In genomic region chr3:69316391-69317195, GRCm38 (mm10) we compare ENCODE assay signal across 8 mouse cellular contexts. TPM values are rescaled to one million over a fixed set of nuclear protein-coding genes. Genes with fewer than 3 reads are reported as not detected.
A peak's percentile ranks its signal among the peaks of the same experiment; 100 is the strongest.
DNase-seq lines count a peak whose midpoint lies in the region; ATAC-seq and TF ChIP-seq lines count a peak whose summit lies in the region.

Ppm1l (plus strand) TSS chr3:69316861.

- no peaks in the 10 kb centered on the region for H3K36me3 ChIP-seq in embryonic facial prominence, embryonic 13.5 days
- no peaks in the 10 kb centered on the region for H3K36me3 ChIP-seq in heart, adult 2 months (ENCODE audit: control insufficient read depth, insufficient read depth, low read length)
- H3K36me3 ChIP-seq in kidney, adult 2 months (ENCODE audit: control insufficient read depth, insufficient read depth, low read length): no peaks in the 10 kb centered on the region
- H3K36me3 ChIP-seq in limb, embryonic 11.5 days (ENCODE audit: control insufficient read depth, insufficient read depth, low read length): no peaks in the 10 kb centered on the region
- H3K36me3 ChIP-seq in midbrain, embryonic 13.5 days: no peaks in the 10 kb centered on the region
- H3K36me3 ChIP-seq in small intestine, adult 2 months (ENCODE audit: control insufficient read depth, insufficient read depth, low read length): no peaks in the 10 kb centered on the region

- peaks cover 22% of the 10 kb centered on the region for H3K4me1 ChIP-seq in embryonic facial prominence, embryonic 13.5 days
- H3K4me1 ChIP-seq in heart, adult 2 months (ENCODE audit: control insufficient read depth, insufficient read depth, low read length): peaks cover 8% of the 10 kb centered on the region
- peaks cover 4% of the 10 kb centered on the region; the same call in 1 of the 2 replicates for H3K4me1 ChIP-seq in kidney, adult 2 months (ENCODE audit: control insufficient read depth, insufficient read depth, low read length)
- H3K4me1 ChIP-seq in limb, embryonic 11.5 days (ENCODE audit: control insufficient read depth, insufficient read depth, low read length): peaks cover 6% of the 10 kb centered on the region
- H3K4me1 ChIP-seq in midbrain, embryonic 13.5 days (replicated peaks): peaks cover 43% of the 10 kb centered on the region
- peaks cover 11% of the 10 kb centered on the region for H3K4me1 ChIP-seq in small intestine, adult 2 months (ENCODE audit: control insufficient read depth, insufficient read depth, insufficient read length, low read length)

- H3K4me3 ChIP-seq in embryonic facial prominence, embryonic 13.5 days: peak within 1 kb of the TSS; percentile 76
- peak within 1 kb of the TSS; percentile 86 for H3K4me3 ChIP-seq in heart, adult 2 months
- H3K4me3 ChIP-seq in kidney, adult 2 months (ENCODE audit: insufficient read depth, low read depth, low read length): peak within 1 kb of the TSS; percentile 80
- peak within 1 kb of the TSS; percentile 68 for H3K4me3 ChIP-seq in limb, embryonic 11.5 days (ENCODE audit: low read depth, low read length)
- H3K4me3 ChIP-seq in midbrain, embryonic 13.5 days (replicated peaks): peak within 1 kb of the TSS; percentile 82
- peak within 1 kb of the TSS; percentile 89 for H3K4me3 ChIP-seq in small intestine, adult 2 months (ENCODE audit: low read depth, low read length)

- 0 out of 2 replicates have a peak, but pooled peaks have one; percentile 54 for TF ChIP-seq EP300 in heart, adult 2 months (IDR thresholded peaks at IDR 0.05; ENCODE audit: insufficient read depth, low read depth, low read length)

- H3K9me3 ChIP-seq in embryonic facial prominence, embryonic 13.5 days: no peaks in the 10 kb centered on the region
- H3K9me3 ChIP-seq in limb, embryonic 11.5 days (ENCODE audit: control insufficient read depth, low read length): no peaks in the 10 kb centered on the region
- H3K9me3 ChIP-seq in midbrain, embryonic 13.5 days: no peaks in the 10 kb centered on the region

- peak within 1 kb of the TSS; percentile 85 for H3K4me2 ChIP-seq in embryonic facial prominence, embryonic 13.5 days
- H3K4me2 ChIP-seq in limb, embryonic 11.5 days (ENCODE audit: low read depth, severe bottlenecking): peak within 1 kb of the TSS; percentile 89
- H3K4me2 ChIP-seq in midbrain, embryonic 13.5 days (replicated peaks): peak within 1 kb of the TSS; percentile 84

- no peak; the same call in 1 of the 2 replicates for TF ChIP-seq CTCF in heart, adult 2 months (IDR thresholded peaks at IDR 0.05)
- TF ChIP-seq CTCF in kidney, adult 2 months (conservative IDR thresholded peaks at IDR 0.05; ENCODE audit: insufficient read depth, insufficient read length, low read depth, low read length): no peak
- TF ChIP-seq CTCF in small intestine, adult 2 months (IDR thresholded peaks at IDR 0.05; ENCODE audit: extremely low read depth, insufficient read length, insufficient replicate concordance, low read depth, low read length): no peak

- peak; percentile 74; the same call in 1 of the 2 replicates for TF ChIP-seq POLR2A in heart, adult 2 months (IDR thresholded peaks at IDR 0.05; ENCODE audit: insufficient read depth, low read depth, low read length)
- TF ChIP-seq POLR2A in kidney, adult 2 months (IDR thresholded peaks at IDR 0.05; ENCODE audit: low read depth, low read length): peak; percentile 26
- peak; percentile 69 for TF ChIP-seq POLR2A in small intestine, adult 2 months (IDR thresholded peaks at IDR 0.05; ENCODE audit: low read depth, low read length)

- under 1% methylated on average over 63 of the region's 80 CpGs for WGBS in embryonic facial prominence, embryonic 13.5 days
- under 1% methylated on average over 66 of the region's 80 CpGs for WGBS in heart, adult 2 months
- WGBS in kidney, adult 2 months: under 1% methylated on average over 76 of the region's 80 CpGs
- WGBS in limb, embryonic 11.5 days: under 1% methylated on average over 61 of the region's 80 CpGs
- under 1% methylated on average over 64 of the region's 80 CpGs for WGBS in midbrain, embryonic 13.5 days
- WGBS in small intestine, adult 2 months: 2% methylated on average over 79 of the region's 80 CpGs

- peak within 1 kb of the TSS; percentile 84 for H3K9ac ChIP-seq in embryonic facial prominence, embryonic 13.5 days
- peak within 1 kb of the TSS; percentile 89 for H3K9ac ChIP-seq in heart, adult 2 months (ENCODE audit: low read depth, low read length)
- H3K9ac ChIP-seq in limb, embryonic 11.5 days (ENCODE audit: low read length): peak within 1 kb of the TSS; percentile 80
- H3K9ac ChIP-seq in midbrain, embryonic 13.5 days (replicated peaks): peak within 1 kb of the TSS; percentile 93

- peak; percentile 96 for ATAC-seq in embryonic facial prominence, embryonic 13.5 days (ENCODE audit: insufficient number of reproducible peaks, insufficient read depth, low FRiP score, low TSS enrichment, low read depth)
- ATAC-seq in limb, embryonic 11.5 days (ENCODE audit: insufficient number of reproducible peaks, low FRiP score, low TSS enrichment, low read depth): peak; percentile 96
- ATAC-seq in midbrain, embryonic 13.5 days: peak; percentile 99

- H3K79me2 ChIP-seq in heart, adult 2 months (replicated peaks; ENCODE audit: control insufficient read depth, insufficient read depth, low read length): no peaks in the 10 kb centered on the region

- peak within 1 kb of the TSS; percentile 81 for H3K27ac ChIP-seq in embryonic facial prominence, embryonic 13.5 days
- H3K27ac ChIP-seq in heart, adult 2 months: peak within 1 kb of the TSS; percentile 100
- H3K27ac ChIP-seq in kidney, adult 2 months (ENCODE audit: insufficient read depth, low read depth, low read length): peak within 1 kb of the TSS; percentile 99
- H3K27ac ChIP-seq in limb, embryonic 11.5 days (replicated peaks; ENCODE audit: low read depth, low read length): 0 out of 2 replicates have a peak within 1 kb of the TSS, but pooled peaks have one; percentile 25
- H3K27ac ChIP-seq in midbrain, embryonic 13.5 days: peak within 1 kb of the TSS; percentile 92
- peak within 1 kb of the TSS; percentile 79 for H3K27ac ChIP-seq in small intestine, adult 2 months (ENCODE audit: insufficient read depth, low read depth, low read length)

- DNase-seq in 3134 (ENCODE audit: extremely low read depth, insufficient read length, low spot score): peak; percentile 95
- DNase-seq in adrenal gland, postnatal 4 days (ENCODE audit: low spot score in 2 of 2): peak; percentile 76 to 77
- peak; percentile 90 to 94 for DNase-seq in heart, adult 2 months
- peak; percentile 95 for DNase-seq in kidney, adult 2 months
- DNase-seq in limb, embryonic 11.5 days (ENCODE audit: low spot score): peak; percentile 95

- intact Hi-C loops in heart, adult 2 months (cut with DNase I): loop anchor here (1.0 to 5.0 kb wide), 4 partner anchors 41 to 404 kb away; partner anchors contain the start of genes Kpna4 and Nmd3

- peaks cover 6% of the 10 kb centered on the region; the same call in 1 of the 2 replicates for H3K27me3 ChIP-seq in embryonic facial prominence, embryonic 13.5 days
- no peaks in the 10 kb centered on the region for H3K27me3 ChIP-seq in heart, adult 2 months (ENCODE audit: control insufficient read depth, insufficient read depth, low read length)
- no peaks in the 10 kb centered on the region for H3K27me3 ChIP-seq in kidney, adult 2 months (replicated peaks; ENCODE audit: control insufficient read depth, insufficient read depth, low read length)
- H3K27me3 ChIP-seq in limb, embryonic 11.5 days (ENCODE audit: control insufficient read depth, insufficient read depth, low read length): no peaks in the 10 kb centered on the region
- H3K27me3 ChIP-seq in midbrain, embryonic 13.5 days: no peaks in the 10 kb centered on the region
- peaks cover 3% of the 10 kb centered on the region; the same call in 1 of the 2 replicates for H3K27me3 ChIP-seq in small intestine, adult 2 months (ENCODE audit: control insufficient read depth, insufficient read depth, low read length)

RNA-seq across cellular contexts. Expression of gene Ppm1l, which starts in this region (rescaled TPM):
- total RNA-seq in adrenal gland, postnatal 4 days (2021): 10 to 100 TPM; 15.6 to 17.0 TPM
- polyA plus RNA-seq in embryonic facial prominence, embryonic 13.5 days (2015; fragmentation: Nextera tagmentation; extraction: Ambion mirVana): 7.1 and 8.3 TPM in 2 replicates
- total RNA-seq in heart, adult 2 months (2021): 10 to 100 TPM; 24.1 to 31.3 TPM
- 7.6 and 14.2 TPM in 2 replicates for polyA plus RNA-seq in heart, adult 2 months (2012; rRNA removed)
- polyA plus RNA-seq in kidney, adult 2 months (2012; rRNA removed): 4.0 TPM in 2 replicates
- polyA plus RNA-seq in limb, embryonic 11.5 days (2014; fragmentation: Nextera tagmentation; extraction: Ambion mirVana): 10.5 and 12.0 TPM in 2 replicates
- 20.9 and 23.8 TPM in 2 replicates for polyA plus RNA-seq in midbrain, embryonic 13.5 days (2015; fragmentation: Nextera tagmentation; extraction: Ambion mirVana)
- polyA plus RNA-seq in small intestine, adult 2 months (2012; rRNA removed): 0.80 and 1.1 TPM in 2 replicates

Comparison
In these comparisons a context has a peak if more than half of its experiments do, and no peak if none do; other contexts are left out.
1. Peak in every context shown above with its lines: DNase-seq, ATAC-seq, H3K4me3 ChIP-seq and H3K27ac ChIP-seq.
2. H3K27ac ChIP-seq: peak in every context shown above with its lines; median percentile 100 in heart, adult 2 months; 99 in kidney, adult 2 months; 92 in midbrain, embryonic 13.5 days; 81 in embryonic facial prominence, embryonic 13.5 days; 79 in small intestine, adult 2 months; 25 in limb, embryonic 11.5 days.